8 mouse cellular contexts compared by ENCODE assay signal in genomic region chr17:32389101-32389659, GRCm38 (mm10). TPM values are rescaled to one million over a fixed set of nuclear protein-coding genes. Genes with fewer than 3 reads are reported as not detected.
DNase-seq lines count a peak whose midpoint lies in the region; ATAC-seq and TF ChIP-seq lines count a peak whose summit lies in the region.

Wiz (minus strand) TSS chr17:32389439.

- no peak for TF ChIP-seq CTCF in bone marrow macrophage, adult 2 months (IDR thresholded peaks at IDR 0.05; ENCODE audit: low read depth, low read length)
- TF ChIP-seq CTCF in embryonic fibroblast, embryonic 13.5 days (IDR thresholded peaks at IDR 0.05; ENCODE audit: borderline replicate concordance, insufficient read depth, low read length) = no peak

- WGBS in heart, embryonic 10.5 days = 1% methylated on average over 36 of the region's 44 CpGs
- under 1% methylated on average over 23 of the region's 44 CpGs for WGBS in kidney, embryonic 15.5 days

- DNase-seq in 416B (ENCODE audit: low read depth) (peak; percentile 90), liver (peak; percentile 93)
- peak; percentile 97 for DNase-seq in heart, embryonic 10.5 days (ENCODE audit: low spot score)
- peak; percentile 89 to 93 for DNase-seq in spleen, postnatal 4 days (ENCODE audit: low spot score in 2 of 2)

- no peak for TF ChIP-seq POLR2A in bone marrow macrophage, adult 2 months (IDR thresholded peaks at IDR 0.05; ENCODE audit: borderline replicate concordance, low read depth, low read length)
- peak; percentile 67 for TF ChIP-seq POLR2A in embryonic fibroblast, embryonic 13.5 days (IDR thresholded peaks at IDR 0.05; ENCODE audit: low read depth, low read length)

- peak within 1 kb of the TSS; percentile 78 for H3K27ac ChIP-seq in bone marrow macrophage, adult 2 months (ENCODE audit: insufficient read depth, low read depth, low read length)
- no peak within 1 kb of the TSS for H3K27ac ChIP-seq in embryonic fibroblast, embryonic 13.5 days (ENCODE audit: insufficient read depth, low read length)
- H3K27ac ChIP-seq in heart, embryonic 10.5 days = peak within 1 kb of the TSS; percentile 94
- peak within 1 kb of the TSS; percentile 90 for H3K27ac ChIP-seq in kidney, embryonic 15.5 days

- H3K9ac ChIP-seq in kidney, embryonic 15.5 days = peak within 1 kb of the TSS; percentile 73

- H3K9me3 ChIP-seq in heart, embryonic 10.5 days = no peaks in the 10 kb centered on the region
- no peaks in the 10 kb centered on the region for H3K9me3 ChIP-seq in kidney, embryonic 15.5 days (replicated peaks)

- ATAC-seq in kidney, embryonic 15.5 days (replicated peaks; ENCODE audit: low FRiP score) = peak; percentile 90
- peak; percentile 84 for ATAC-seq in monocyte, adult 5-6 weeks (replicated peaks; ENCODE audit: insufficient number of reproducible peaks, low FRiP score, low TSS enrichment, poor library complexity, severe bottlenecking)

- H3K4me1 ChIP-seq in bone marrow macrophage, adult 2 months (ENCODE audit: control insufficient read depth, insufficient read depth, low read length) = no peaks in the 10 kb centered on the region
- no peaks in the 10 kb centered on the region for H3K4me1 ChIP-seq in embryonic fibroblast, embryonic 13.5 days (ENCODE audit: control insufficient read depth, insufficient read depth, low read length)
- H3K4me1 ChIP-seq in heart, embryonic 10.5 days = peaks cover 47% of the 10 kb centered on the region
- H3K4me1 ChIP-seq in kidney, embryonic 15.5 days = peaks cover 30% of the 10 kb centered on the region

- peaks cover 39% of the 10 kb centered on the region for H3K27me3 ChIP-seq in heart, embryonic 10.5 days (ENCODE audit: insufficient read depth, poor library complexity, severe bottlenecking)
- H3K27me3 ChIP-seq in kidney, embryonic 15.5 days = peaks cover 40% of the 10 kb centered on the region

- 0 out of 2 replicates have a peak, but pooled peaks cover 2% of the 10 kb centered on the region for H3K36me3 ChIP-seq in heart, embryonic 10.5 days
- H3K36me3 ChIP-seq in kidney, embryonic 15.5 days = peaks cover 10% of the 10 kb centered on the region

- peak within 1 kb of the TSS; percentile 89 for H3K4me3 ChIP-seq in bone marrow macrophage, adult 2 months (ENCODE audit: insufficient read depth, low read length)
- peak within 1 kb of the TSS; percentile 64 for H3K4me3 ChIP-seq in embryonic fibroblast, embryonic 13.5 days (ENCODE audit: insufficient read depth, low read length)
- peak within 1 kb of the TSS; percentile 80 for H3K4me3 ChIP-seq in heart, embryonic 10.5 days
- peak within 1 kb of the TSS; percentile 80 for H3K4me3 ChIP-seq in kidney, embryonic 15.5 days (replicated peaks)

- peak within 1 kb of the TSS; percentile 99 for H3K4me2 ChIP-seq in kidney, embryonic 15.5 days

RNA-seq across cellular contexts. Expression of gene Wiz, which starts in this region (rescaled TPM):
- polyA plus RNA-seq in bone marrow macrophage, adult 2 months (2012; ENCODE audit: insufficient read depth, insufficient read length, missing spikeins) = 19.3 and 24.2 TPM in 2 replicates
- 24.4 and 26.1 TPM in 2 replicates for polyA plus RNA-seq in embryonic fibroblast, embryonic 13.5 days (2011; ENCODE audit: insufficient read length, low read depth, missing spikeins)
- polyA plus RNA-seq in heart, embryonic 10.5 days (2016; fragmentation: Nextera tagmentation; extraction: Ambion mirVana) = 17.9 and 21.8 TPM in 2 replicates
- 25.6 and 26.5 TPM in 2 replicates for polyA plus RNA-seq in kidney, embryonic 15.5 days (2015; fragmentation: Nextera tagmentation; extraction: Ambion mirVana)
- 3.1 to 11.8 TPM (median 6.5 TPM) in 3 replicates for total RNA-seq in monocyte, adult 5-6 weeks (2017)
